ENCODE assay signal across 30 mouse cellular contexts in genomic region chr9:92266558-92267171, GRCm38 (mm10). TPM values are rescaled to one million over a fixed set of nuclear protein-coding genes. Genes with fewer than 3 reads are reported as not detected.
DNase-seq lines count a peak whose midpoint lies in the region; ATAC-seq lines count a peak whose summit lies in the region.
"Had no signal": no experiment of that assay in that cellular context is flagged by ENCODE, and none has a peak within 500 bp of the region (broad histone marks: within the 10 kb centered on the region; RNA-seq: fewer than 3 reads in every experiment).

No protein-coding gene starts in this region.

- H3K4me1 ChIP-seq in intestine, embryonic 16.5 days (ENCODE audit: control insufficient read depth, insufficient read depth, low read length), result peaks cover 13% of the 10 kb centered on the region
- peaks cover 4% of the 10 kb centered on the region for H3K4me1 ChIP-seq in liver, embryonic 16.5 days (ENCODE audit: control insufficient read depth, low read depth, low read length)
- no peaks in the 10 kb centered on the region for H3K4me1 ChIP-seq in neural tube, embryonic 15.5 days
- H3K4me1 ChIP-seq: forebrain, embryonic 10.5 days; lung, embryonic 15.5 days; midbrain, embryonic 13.5 days; neural tube, embryonic 13.5 days had no signal

- H3K27me3 ChIP-seq in intestine, embryonic 16.5 days (replicated peaks; ENCODE audit: control insufficient read depth, insufficient read depth, low read length), result no peaks in the 10 kb centered on the region
- H3K27me3 ChIP-seq in liver, embryonic 16.5 days (ENCODE audit: control insufficient read depth, insufficient read depth, low read depth, low read length), result no peaks in the 10 kb centered on the region
- H3K27me3 ChIP-seq in neural tube, embryonic 15.5 days (replicated peaks), result no peaks in the 10 kb centered on the region
- H3K27me3 ChIP-seq: heart, embryonic 13.5 days; lung, embryonic 15.5 days; midbrain, embryonic 13.5 days; neural tube, embryonic 13.5 days had no signal

- H3K9ac ChIP-seq in intestine, embryonic 16.5 days (ENCODE audit: low read depth, low read length), result no peak overlapping the region
- H3K9ac ChIP-seq in liver, embryonic 16.5 days (ENCODE audit: low read depth, low read length), result no peak overlapping the region
- H3K9ac ChIP-seq in neural tube, embryonic 15.5 days (replicated peaks), result no peak overlapping the region
- H3K9ac ChIP-seq: heart, embryonic 13.5 days; hindbrain, embryonic 14.5 days; lung, embryonic 15.5 days; midbrain, embryonic 13.5 days; neural tube, embryonic 13.5 days had no signal

- 0 out of 2 replicates have a peak, but pooled peaks have one; percentile 27 for ATAC-seq in erythroblast, adult 5-6 weeks (replicated peaks; ENCODE audit: low FRiP score, poor library complexity, severe bottlenecking)
- ATAC-seq in intestine, embryonic 16.5 days, result peak; percentile 81
- ATAC-seq in liver, embryonic 16.5 days (ENCODE audit: low read depth), result peak; percentile 55; the same call in 1 of the 2 replicates
- no peak for ATAC-seq in neural tube, embryonic 15.5 days (ENCODE audit: low FRiP score)
- ATAC-seq: midbrain, embryonic 13.5 days had no signal

- no peak overlapping the region for H3K4me3 ChIP-seq in intestine, embryonic 16.5 days (ENCODE audit: low read length)
- no peak overlapping the region for H3K4me3 ChIP-seq in liver, embryonic 16.5 days (ENCODE audit: low read depth, low read length)
- no peak overlapping the region for H3K4me3 ChIP-seq in neural tube, embryonic 15.5 days (replicated peaks)
- H3K4me3 ChIP-seq: forebrain, embryonic 10.5 days; heart, embryonic 13.5 days; left cerebral cortex, adult 2 months; lung, embryonic 15.5 days; midbrain, embryonic 13.5 days; neural tube, embryonic 13.5 days had no signal

- no peak overlapping the region for H3K4me2 ChIP-seq in intestine, embryonic 16.5 days (ENCODE audit: low read depth, low read length)
- no peak overlapping the region for H3K4me2 ChIP-seq in liver, embryonic 16.5 days (ENCODE audit: low read depth, low read length)
- no peak overlapping the region for H3K4me2 ChIP-seq in neural tube, embryonic 15.5 days
- H3K4me2 ChIP-seq: hindbrain, embryonic 14.5 days; lung, embryonic 15.5 days; midbrain, embryonic 13.5 days; neural tube, embryonic 13.5 days had no signal

- peak; percentile 69 for DNase-seq in kidney, adult 9 months
- DNase-seq in kidney, postnatal 36 days, result no peak
- no peak for DNase-seq in spleen, adult 12 weeks (ENCODE audit: low spot score)
- DNase-seq: B cell, adult 2 months; cerebellum, adult 18-20 months; cerebellum, postnatal 25 days; embryo, embryonic 11 days; gastrocnemius, postnatal 10 days; left cerebral cortex, postnatal 4 days; spleen, adult 18-20 months had no signal

- H3K36me3 ChIP-seq in intestine, embryonic 16.5 days (ENCODE audit: control insufficient read depth, insufficient read depth, low read length), result peaks cover 6% of the 10 kb centered on the region; the same call in 1 of the 2 replicates
- H3K36me3 ChIP-seq in liver, embryonic 16.5 days (ENCODE audit: control insufficient read depth, insufficient read depth), result peaks cover 7% of the 10 kb centered on the region; the same call in 1 of the 2 replicates
- H3K36me3 ChIP-seq in neural tube, embryonic 15.5 days, result no peaks in the 10 kb centered on the region
- H3K36me3 ChIP-seq: neural tube, embryonic 13.5 days had no signal

- no peak overlapping the region for H3K27ac ChIP-seq in intestine, embryonic 16.5 days (ENCODE audit: low read length)
- peak overlapping the region; percentile 58 for H3K27ac ChIP-seq in liver, embryonic 16.5 days (ENCODE audit: low read length)
- no peak overlapping the region for H3K27ac ChIP-seq in neural tube, embryonic 15.5 days (replicated peaks)
- H3K27ac ChIP-seq: forebrain, embryonic 10.5 days; heart, embryonic 13.5 days; hindbrain, embryonic 14.5 days; kidney, postnatal 0 days; left cerebral cortex, adult 2 months; lung, embryonic 15.5 days; midbrain, embryonic 13.5 days; neural tube, embryonic 13.5 days had no signal

- 45% methylated on average over 8 of the region's 8 CpGs for WGBS in intestine, embryonic 16.5 days
- 64% methylated on average over 8 of the region's 8 CpGs for WGBS in liver, embryonic 16.5 days (ENCODE audit: insufficient replicate concordance)
- WGBS in neural tube, embryonic 15.5 days, result 76% methylated on average over 8 of the region's 8 CpGs

- no peaks in the 10 kb centered on the region for H3K9me3 ChIP-seq in intestine, embryonic 16.5 days (ENCODE audit: control insufficient read depth, low read length)
- no peaks in the 10 kb centered on the region for H3K9me3 ChIP-seq in liver, embryonic 16.5 days (replicated peaks; ENCODE audit: control insufficient read depth, low read length)
- no peaks in the 10 kb centered on the region for H3K9me3 ChIP-seq in neural tube, embryonic 15.5 days (replicated peaks)
- H3K9me3 ChIP-seq: forebrain, embryonic 10.5 days; heart, embryonic 13.5 days; lung, embryonic 15.5 days; midbrain, embryonic 13.5 days; neural tube, embryonic 13.5 days had no signal

RNA-seq across cellular contexts. Expression of gene Plscr2, which starts 8.7 kb away (rescaled TPM):
- total RNA-seq in erythroblast, adult 5-6 weeks (2015; ENCODE audit: low replicate concordance), result not detected in 2 replicates
- total RNA-seq in erythroblast, adult 5-6 weeks (2017; ENCODE audit: low replicate concordance), result not detected in 2 replicates
- polyA plus RNA-seq in intestine, embryonic 16.5 days (2015; fragmentation: Nextera tagmentation; extraction: Ambion mirVana), result 0.81 and 0.99 TPM in 2 replicates
- polyA plus RNA-seq in liver, embryonic 16.5 days (2015; fragmentation: Nextera tagmentation; extraction: Ambion mirVana), result 0.72 and 0.92 TPM in 2 replicates
- 0.87 and 1.2 TPM in 2 replicates for polyA plus RNA-seq in neural tube, embryonic 15.5 days (2015; fragmentation: Nextera tagmentation; extraction: Ambion mirVana)

RNA-seq across cellular contexts. Expression of gene Plscr1, which starts 17.1 kb away (rescaled TPM):
- 17.8 and 35.2 TPM in 2 replicates for total RNA-seq in erythroblast, adult 5-6 weeks (2015; ENCODE audit: low replicate concordance)
- total RNA-seq in erythroblast, adult 5-6 weeks (2017; ENCODE audit: low replicate concordance), result 19.1 TPM in 2 replicates
- polyA plus RNA-seq in intestine, embryonic 16.5 days (2015; fragmentation: Nextera tagmentation; extraction: Ambion mirVana), result 129 and 139 TPM in 2 replicates
- 25.2 and 25.4 TPM in 2 replicates for polyA plus RNA-seq in liver, embryonic 16.5 days (2015; fragmentation: Nextera tagmentation; extraction: Ambion mirVana)
- 9.6 and 18.7 TPM in 2 replicates for polyA plus RNA-seq in neural tube, embryonic 15.5 days (2015; fragmentation: Nextera tagmentation; extraction: Ambion mirVana)

RNA-seq across cellular contexts. Expression of gene 1700057G04Rik, which starts 42.5 kb away (rescaled TPM):
- not detected in 2 replicates for total RNA-seq in erythroblast, adult 5-6 weeks (2015; ENCODE audit: low replicate concordance)
- total RNA-seq in erythroblast, adult 5-6 weeks (2017; ENCODE audit: low replicate concordance), result not detected in 2 replicates
- polyA plus RNA-seq in intestine, embryonic 16.5 days (2015; fragmentation: Nextera tagmentation; extraction: Ambion mirVana), result not detected in 2 replicates
- not detected in 2 replicates for polyA plus RNA-seq in liver, embryonic 16.5 days (2015; fragmentation: Nextera tagmentation; extraction: Ambion mirVana)
- polyA plus RNA-seq in neural tube, embryonic 15.5 days (2015; fragmentation: Nextera tagmentation; extraction: Ambion mirVana), result not detected in 2 replicates
- total RNA-seq: adrenal gland, postnatal 4 days; gastrocnemius, postnatal 10 days; heart, adult 18-20 months; heart, postnatal 25 days; layer of hippocampus, adult 8-10 months; left cerebral cortex, adult 2 months; left cerebral cortex, postnatal 4 days had no signal
- polyA plus RNA-seq: embryonic facial prominence, embryonic 14.5 days; forebrain, embryonic 10.5 days; frontal cortex, adult 2 months; heart, embryonic 13.5 days; hindbrain, embryonic 14.5 days; lung, embryonic 15.5 days; midbrain, embryonic 13.5 days; neural tube, embryonic 13.5 days; thymus, postnatal 0 days; urinary bladder, adult 2 months had no signal
